Mouse (Mus musculus) inflammation-experienced regulatory T-cells (primary cell): ENCODE measurements around the gene Six3. TPM values are rescaled to one million over a fixed set of nuclear protein-coding genes. Genes with fewer than 3 reads are reported as not detected.

Experiments
- polyA plus RNA-seq, 2 experiments: library from polyadenylated mRNA; unstranded; fragments of 100-300 nt; shearing (Covaris generic); gene quantifications; one replicate each; pipeline ENCODE4 v1.2.1; 2017

Gene Six3
- polyA plus RNA-seq = under 1 TPM; 0.25 to 0.72 TPM

DNA sequence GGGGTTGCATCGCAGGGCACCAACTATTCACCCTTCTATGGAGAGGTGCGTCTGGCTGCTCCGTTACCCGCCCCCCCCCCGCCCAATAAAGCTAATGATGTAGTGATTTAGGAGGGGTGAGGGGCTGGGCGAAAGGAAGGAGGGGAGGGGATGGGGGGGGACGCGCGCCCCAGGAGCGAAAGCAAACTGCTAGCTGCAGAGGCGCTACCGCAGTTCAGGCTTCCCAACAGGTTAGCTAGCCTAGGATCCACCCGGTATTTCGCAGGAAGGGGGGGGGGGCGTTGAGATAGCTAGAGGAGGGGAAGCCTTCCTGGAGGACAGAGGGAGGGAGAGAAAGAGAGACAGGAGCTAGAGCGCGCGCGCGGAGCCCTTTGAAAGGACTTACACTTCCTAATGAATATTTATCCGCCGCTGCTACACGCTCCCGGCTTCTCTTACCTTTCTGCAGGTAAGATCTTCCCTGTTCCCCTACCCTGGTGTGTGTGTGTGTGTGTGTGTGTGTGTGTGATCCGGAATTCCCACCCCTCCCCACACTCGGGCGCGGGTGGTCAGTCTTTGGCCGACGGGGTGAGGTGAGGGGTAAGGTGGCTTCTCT is at the start of gene Six3:
Six3 (plus strand) TSS at position 343 of the 595 bp plus-strand sequence.

Other genes with a start within 250 kb of the Six3 start
- under 1 TPM in 1 of 2 experiments, not detected in 1; 0.08 TPM for gene Six2, start 74.7 kb downstream of the Six3 start, polyA plus RNA-seq